Mouse (Mus musculus): ENCODE results near the gene Sectm1a. TPM values are rescaled to one million over a fixed set of nuclear protein-coding genes. Genes with fewer than 3 reads are reported as not detected.
"Not testable (repeated sequence)": the region's sequence is repeated elsewhere in the genome, so short reads cannot be mapped to it uniquely, and the experiment has no call there.

Sectm1a gene
- polyA plus RNA-seq, 1 experiment = not detected

- DNase-seq = no peak
- TF ChIP-seq POLR2A (IDR thresholded peaks at IDR 0.05; ENCODE audit: borderline replicate concordance, insufficient read depth, low read length) (no peak), CTCF (IDR thresholded peaks at IDR 0.05; ENCODE audit: borderline replicate concordance, insufficient read depth, low read depth, low read length) (no peak)
- Histone ChIP-seq H3K4me1 (ENCODE audit: control insufficient read depth, insufficient read depth, low read length) (no peaks in the 10 kb centered on the region), H3K27ac (ENCODE audit: insufficient read depth, low read length) (no peak within 1 kb of the TSS), H3K27me3 (ENCODE audit: control insufficient read depth, insufficient read depth, low read length) (no peaks in the 10 kb centered on the region), H3K4me3 (replicated peaks; ENCODE audit: insufficient read depth, low read depth, low read length) (no peak within 1 kb of the TSS)
- 66% methylated on average over 3 of the region's 3 CpGs for WGBS
Observed at GRCm38 (mm10) chr11:121118577-121118976, 37.6 kb upstream of the Sectm1a start, which contains the start of gene Tex19.2. Gene Tex19.2, minus strand, starts transcription at chr11:121118677.

- H3K27ac ChIP-seq (ENCODE audit: insufficient read depth, low read length) = no peak overlapping the region
- H3K4me3 ChIP-seq (replicated peaks; ENCODE audit: insufficient read depth, low read depth, low read length) = no peak overlapping the region
- WGBS = 93% methylated on average over 18 of the region's 18 CpGs
- DNase-seq = no peak
- no peaks in the 10 kb centered on the region for H3K4me1 ChIP-seq (ENCODE audit: control insufficient read depth, insufficient read depth, low read length)
- no peaks in the 10 kb centered on the region for H3K27me3 ChIP-seq (ENCODE audit: control insufficient read depth, insufficient read depth, low read length)
- TF ChIP-seq CTCF (IDR thresholded peaks at IDR 0.05; ENCODE audit: borderline replicate concordance, insufficient read depth, low read depth, low read length) (no peak), POLR2A (IDR thresholded peaks at IDR 0.05; ENCODE audit: borderline replicate concordance, insufficient read depth, low read length) (no peak)
Observed at GRCm38 (mm10) chr11:121118106-121118505, 37.1 kb upstream of the Sectm1a start.

GRCm38 (mm10) chr11:121112091-121112775, 31.2 kb upstream of the Sectm1a start:
- no peak overlapping the region for H3K4me3 ChIP-seq (replicated peaks; ENCODE audit: insufficient read depth, low read depth, low read length)
- no peak for TF ChIP-seq CTCF (IDR thresholded peaks at IDR 0.05; ENCODE audit: borderline replicate concordance, insufficient read depth, low read depth, low read length)
- WGBS = 8% methylated on average over 5 of the region's 5 CpGs
- peaks cover 14% of the 10 kb centered on the region for H3K4me1 ChIP-seq (ENCODE audit: control insufficient read depth, insufficient read depth, low read length)
- no peak overlapping the region for H3K27ac ChIP-seq (ENCODE audit: insufficient read depth, low read length)
- DNase-seq = peak; percentile 71 to 78
- H3K27me3 ChIP-seq (ENCODE audit: control insufficient read depth, insufficient read depth, low read length) = no peaks in the 10 kb centered on the region

- DNase-seq = no peak
- no peak for TF ChIP-seq CTCF (IDR thresholded peaks at IDR 0.05; ENCODE audit: borderline replicate concordance, insufficient read depth, low read depth, low read length)
- Histone ChIP-seq H3K4me1 (ENCODE audit: control insufficient read depth, insufficient read depth, low read length) (peaks cover 14% of the 10 kb centered on the region), H3K4me3 (replicated peaks; ENCODE audit: insufficient read depth, low read depth, low read length) (no peak overlapping the region), H3K27me3 (ENCODE audit: control insufficient read depth, insufficient read depth, low read length) (no peaks in the 10 kb centered on the region), H3K27ac (ENCODE audit: insufficient read depth, low read length) (no peak overlapping the region)
- 11% methylated on average over 1 of the region's 1 CpGs for WGBS
Observed at GRCm38 (mm10) chr11:121111601-121112000, 30.6 kb upstream of the Sectm1a start.

- WGBS = 75% methylated on average over 3 of the region's 3 CpGs
- H3K27me3 ChIP-seq (ENCODE audit: control insufficient read depth, insufficient read depth, low read length) = no peaks in the 10 kb centered on the region
- TF ChIP-seq POLR2A (IDR thresholded peaks at IDR 0.05; ENCODE audit: borderline replicate concordance, insufficient read depth, low read length) = no peak
- TF ChIP-seq CTCF (IDR thresholded peaks at IDR 0.05; ENCODE audit: borderline replicate concordance, insufficient read depth, low read depth, low read length) = no peak
- no peak overlapping the region for H3K4me3 ChIP-seq (replicated peaks; ENCODE audit: insufficient read depth, low read depth, low read length)
- peaks cover 14% of the 10 kb centered on the region for H3K4me1 ChIP-seq (ENCODE audit: control insufficient read depth, insufficient read depth, low read length)
- no peak for DNase-seq
- no peak overlapping the region for H3K27ac ChIP-seq (ENCODE audit: insufficient read depth, low read length)
Observed at GRCm38 (mm10) chr11:121111051-121111450, 30.0 kb upstream of the Sectm1a start.

- Histone ChIP-seq H3K4me1 (ENCODE audit: control insufficient read depth, insufficient read depth, low read length) (peaks cover 14% of the 10 kb centered on the region), H3K27me3 (ENCODE audit: control insufficient read depth, insufficient read depth, low read length) (no peaks in the 10 kb centered on the region), H3K4me3 (replicated peaks; ENCODE audit: insufficient read depth, low read depth, low read length) (no peak overlapping the region), H3K27ac (ENCODE audit: insufficient read depth, low read length) (no peak overlapping the region)
- 7% methylated on average over 2 of the region's 2 CpGs for WGBS
- TF ChIP-seq POLR2A (IDR thresholded peaks at IDR 0.05; ENCODE audit: borderline replicate concordance, insufficient read depth, low read length) = no peak
- TF ChIP-seq CTCF (IDR thresholded peaks at IDR 0.05; ENCODE audit: borderline replicate concordance, insufficient read depth, low read depth, low read length) = no peak
- DNase-seq = peak; percentile 23 to 37
Observed at GRCm38 (mm10) chr11:121109986-121110385, 29.0 kb upstream of the Sectm1a start.

- H3K4me1 ChIP-seq (ENCODE audit: control insufficient read depth, insufficient read depth, low read length) = peaks cover 14% of the 10 kb centered on the region
- TF ChIP-seq CTCF (IDR thresholded peaks at IDR 0.05; ENCODE audit: borderline replicate concordance, insufficient read depth, low read depth, low read length) (no peak), POLR2A (IDR thresholded peaks at IDR 0.05; ENCODE audit: borderline replicate concordance, insufficient read depth, low read length) (no peak)
- 60% methylated on average over 9 of the region's 9 CpGs for WGBS
Observed at GRCm38 (mm10) chr11:121108061-121108460, 27.0 kb upstream of the Sectm1a start.

GRCm38 (mm10) chr11:121107242-121107641, 26.2 kb upstream of the Sectm1a start:
- not testable (repeated sequence) for H3K4me3 ChIP-seq (replicated peaks; ENCODE audit: insufficient read depth, low read depth, low read length); H3K4me1 ChIP-seq (ENCODE audit: control insufficient read depth, insufficient read depth, low read length); DNase-seq; H3K27me3 ChIP-seq (ENCODE audit: control insufficient read depth, insufficient read depth, low read length); H3K27ac ChIP-seq (ENCODE audit: insufficient read depth, low read length)
- 45% methylated on average over 1 of the region's 1 CpGs for WGBS

More at GRCm38 (mm10) chr11:121108061-121108460, 27.0 kb upstream of the Sectm1a start:
- no peak overlapping the region for H3K4me3 ChIP-seq (replicated peaks; ENCODE audit: insufficient read depth, low read depth, low read length)
- H3K27me3 ChIP-seq (ENCODE audit: control insufficient read depth, insufficient read depth, low read length) = no peaks in the 10 kb centered on the region
- H3K27ac ChIP-seq (ENCODE audit: insufficient read depth, low read length) = no peak overlapping the region
- no peak for DNase-seq
